Mouse (Mus musculus): ENCODE measurements around the gene Stx7.
"Not testable (repeated sequence)": the region's sequence is repeated elsewhere in the genome, so short reads cannot be mapped to it uniquely, and the experiment has no call there.

The Stx7 gene

DNA sequence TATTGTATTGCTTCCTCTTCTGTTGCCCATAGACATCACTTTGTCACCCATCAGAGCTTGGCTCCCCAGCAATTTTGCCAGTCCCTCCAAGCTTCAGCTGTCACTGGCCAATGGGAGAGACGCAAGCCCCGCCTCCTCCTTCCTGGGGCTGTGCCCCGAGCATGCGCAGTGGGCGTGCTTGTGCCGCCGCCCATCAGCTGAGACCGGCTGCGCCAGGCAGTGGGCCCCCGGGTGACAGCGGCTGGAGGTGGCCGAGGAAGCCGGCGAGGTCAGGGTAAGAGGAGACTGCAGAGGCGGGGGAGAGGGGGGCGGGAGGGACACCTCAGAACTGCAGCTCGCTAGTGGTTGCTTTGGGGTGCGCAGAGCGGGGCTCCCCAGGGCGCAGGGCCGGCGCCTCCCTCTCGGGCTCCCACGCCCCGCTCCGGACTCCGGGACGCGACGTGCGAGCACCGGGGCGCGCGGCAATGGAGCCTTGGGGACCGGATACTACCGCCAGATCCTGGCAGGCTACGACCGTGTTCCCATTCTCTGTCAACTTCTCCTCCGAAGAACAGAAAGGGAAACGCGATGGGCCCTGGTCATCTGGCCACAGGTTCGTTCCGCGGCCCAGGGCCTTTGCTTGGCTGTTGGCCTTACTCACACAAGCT lies at the start of gene Stx7:
Gene Stx7 (plus strand): TSS at position 168 of the 647 bp plus-strand sequence.
- DNase-seq: peak; percentile 96

GRCm38 (mm10) chr10:24101812-24102211 lies 47.3 kb upstream of the Stx7 start, which contains the start of gene Taar8c:
Taar8c (minus strand) TSS chr10:24101912.
- not testable (repeated sequence) for DNase-seq

GRCm38 (mm10) chr10:24103299-24103698 lies 45.8 kb upstream of the Stx7 start:
- not testable (repeated sequence) for DNase-seq

DNA sequence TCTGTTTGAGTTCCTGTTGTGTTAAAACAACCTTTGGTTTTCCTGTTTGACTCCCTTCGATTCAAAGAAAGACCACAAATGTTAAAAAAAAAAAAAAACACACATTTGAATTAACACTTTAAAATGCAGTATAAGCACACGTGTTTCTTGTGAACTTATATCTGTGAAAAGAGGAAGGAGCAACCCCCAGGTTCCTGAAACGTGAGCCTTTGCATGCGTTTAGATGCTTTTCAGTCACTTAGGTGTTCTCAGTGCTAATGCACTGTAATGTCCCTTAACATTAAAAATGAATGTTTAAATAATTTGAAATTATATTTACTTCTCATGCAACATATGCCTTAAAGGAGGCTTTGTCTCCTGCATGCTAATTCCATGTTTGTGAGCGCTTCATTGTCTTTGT lies 41.4 kb upstream of the Stx7 start:
- DNase-seq: no peak

GRCm38 (mm10) chr10:24108236-24108635 lies 40.9 kb upstream of the Stx7 start:
- no peak for DNase-seq

DNA sequence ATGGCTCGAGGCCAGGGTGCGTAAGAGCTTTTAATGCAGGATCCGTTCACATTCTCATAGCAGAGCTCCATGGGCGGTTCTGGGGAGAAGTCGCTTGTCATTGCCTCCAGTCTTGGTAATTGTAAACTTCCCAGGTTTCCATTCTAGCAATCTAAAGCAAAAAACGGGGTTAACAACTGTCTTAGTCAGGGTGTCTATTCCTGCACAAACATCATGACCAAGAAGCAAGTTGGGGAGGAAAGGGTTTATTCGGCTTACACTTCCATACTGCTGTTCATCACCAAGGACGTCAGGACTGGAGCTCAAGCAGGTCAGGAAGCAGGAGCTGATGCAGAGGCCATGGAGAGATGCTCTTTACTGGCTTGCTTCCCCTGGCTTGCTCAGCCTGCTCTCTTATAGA lies 39.7 kb upstream of the Stx7 start, which contains the start of gene Taar9:
Gene Taar9 (minus strand): TSS at position 101 of the 400 bp plus-strand sequence.
- not testable (repeated sequence) for DNase-seq

- DNase-seq: peak in 1 of 2 experiments; percentile 50
These were observed 37.9 kb upstream of the Stx7 start for GRCm38 (mm10) chr10:24111116-24111778.

- peak in 1 of 2 experiments; percentile 75 for DNase-seq
These were observed 17.4 kb upstream of the Stx7 start for GRCm38 (mm10) chr10:24131451-24132262.

- peak; percentile 42 to 69 for DNase-seq
These were observed 16.8 kb upstream of the Stx7 start for GRCm38 (mm10) chr10:24132273-24132672.

GRCm38 (mm10) chr10:24133132-24133531 lies 16.0 kb upstream of the Stx7 start:
- peak in 1 of 2 experiments; percentile 18 for DNase-seq

- DNase-seq: no peak
These were observed 14.9 kb upstream of the Stx7 start for GRCm38 (mm10) chr10:24134071-24134645.

- DNase-seq: no peak
These were observed 10.4 kb upstream of the Stx7 start for GRCm38 (mm10) chr10:24138623-24139261.

- no peak for DNase-seq
These were observed 6.4 kb upstream of the Stx7 start for GRCm38 (mm10) chr10:24142735-24143134.

DNA sequence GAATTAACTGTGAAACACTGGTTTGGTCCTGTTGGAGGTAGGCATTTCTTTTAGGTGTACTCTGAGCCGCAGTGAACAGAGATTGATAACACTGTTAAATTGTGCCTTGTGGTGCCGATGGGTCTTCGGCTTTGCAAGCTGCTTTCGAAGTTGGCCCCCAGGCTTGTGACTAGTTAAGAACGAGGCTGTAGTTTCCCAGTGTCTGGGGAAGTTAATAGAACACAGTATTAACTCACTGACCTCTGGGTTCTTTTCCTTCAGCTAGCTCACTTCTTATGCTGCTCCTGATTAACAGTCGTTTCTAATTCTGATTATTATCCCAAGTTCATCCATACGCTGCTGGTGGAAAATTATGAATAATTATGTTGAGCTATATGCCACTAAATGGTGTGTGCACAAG lies 984 bp downstream of the Stx7 start:
- no peak for DNase-seq

DNA sequence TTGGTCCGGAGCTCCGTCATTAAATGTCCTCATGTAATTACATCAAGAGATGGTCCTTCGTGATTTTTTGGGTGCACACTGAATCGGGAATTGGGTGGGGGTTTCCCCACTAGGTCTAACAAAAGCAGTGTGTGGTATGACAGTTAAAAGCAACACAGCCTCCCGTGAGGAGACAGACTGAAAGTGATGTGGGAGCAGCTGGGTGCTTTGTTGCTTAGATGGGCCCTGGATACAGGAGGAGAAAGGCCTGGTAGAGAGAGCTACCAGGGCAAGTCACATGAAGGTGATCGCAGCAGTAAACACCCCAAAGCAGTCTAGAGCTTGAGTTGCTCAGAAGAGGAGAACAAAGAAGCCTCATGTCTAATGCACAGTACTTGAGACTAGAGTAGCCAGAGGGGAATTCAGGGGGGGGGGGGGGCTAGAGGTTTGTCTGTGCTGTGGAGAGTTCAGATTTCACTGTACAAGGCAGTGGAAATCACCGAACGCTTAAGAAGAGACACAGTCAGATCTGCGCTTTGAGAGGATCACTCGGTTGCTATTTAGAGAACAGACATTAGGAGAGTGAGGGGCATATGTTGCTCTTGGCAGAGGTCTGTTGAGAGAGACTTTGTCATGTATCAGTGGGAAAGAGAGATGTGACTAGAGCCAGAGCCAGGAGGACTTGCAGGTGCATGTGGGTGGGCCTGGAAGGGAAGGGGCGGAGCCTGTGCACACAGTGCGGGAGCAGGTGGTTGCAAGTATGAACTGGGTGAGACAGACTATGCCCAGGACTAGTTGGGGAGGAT lies 9.6 kb downstream of the Stx7 start:
- no peak for DNase-seq

DNA sequence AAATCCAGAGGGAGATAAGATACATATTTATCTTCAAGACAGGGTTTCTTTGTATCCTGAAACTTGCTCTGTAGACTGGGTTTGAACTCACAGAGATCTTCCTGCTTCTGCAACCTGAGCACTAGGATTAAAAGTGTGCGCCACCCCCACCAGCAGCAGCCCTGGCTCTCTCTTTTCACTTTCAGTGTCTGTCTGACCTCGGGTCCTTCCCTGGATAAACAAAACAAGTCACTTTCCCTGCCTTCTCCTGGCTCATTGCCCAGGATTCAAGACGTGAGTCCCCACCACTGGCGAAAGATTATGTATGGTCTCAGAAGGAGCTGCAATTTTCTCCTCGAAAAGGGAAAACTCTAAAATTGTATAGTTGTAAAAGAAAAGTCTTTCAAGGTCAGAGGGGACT lies 10.5 kb downstream of the Stx7 start:
- DNase-seq: no peak

- no peak for DNase-seq
These were observed 11.2 kb downstream of the Stx7 start for GRCm38 (mm10) chr10:24160349-24160748.

GRCm38 (mm10) chr10:24164137-24164908 lies 15.2 kb downstream of the Stx7 start:
- peak; percentile 30 to 37 for DNase-seq

- no peak for DNase-seq
These were observed 15.8 kb downstream of the Stx7 start for GRCm38 (mm10) chr10:24164909-24165304.

GRCm38 (mm10) chr10:24165526-24166055 lies 16.5 kb downstream of the Stx7 start:
- no peak for DNase-seq
